ENCODE assay signal across 8 mouse cellular contexts in the genomic region with DNA sequence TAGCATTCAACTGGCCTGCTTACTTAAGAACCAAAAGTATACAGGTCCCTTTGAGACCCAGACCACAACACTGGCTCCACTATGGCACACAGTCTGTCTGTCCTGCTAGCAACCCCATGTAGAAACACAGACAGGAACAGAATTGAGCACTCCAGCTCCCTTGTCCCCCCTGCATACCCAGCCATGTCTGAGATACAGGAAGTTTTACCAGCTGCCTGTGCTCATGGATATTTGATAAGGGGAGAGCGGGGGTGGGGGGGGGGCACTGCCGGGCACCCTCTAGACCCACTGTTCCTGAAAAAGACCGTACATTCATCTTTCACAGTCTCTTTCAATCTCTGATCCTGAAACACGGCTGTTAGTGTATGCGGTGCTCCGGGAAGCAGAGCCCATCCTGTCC. TPM values are rescaled to one million over a fixed set of nuclear protein-coding genes. Genes with fewer than 3 reads are reported as not detected.
A peak's percentile ranks its signal among the peaks of the same experiment; 100 is the strongest.
DNase-seq lines count a peak whose midpoint lies in the region; ATAC-seq lines count a peak whose summit lies in the region.
"Had no signal": no experiment of that assay in that cellular context is flagged by ENCODE, and none has a peak within 500 bp of the region (broad histone marks: within the 10 kb centered on the region; RNA-seq: fewer than 3 reads in every experiment).

No protein-coding gene starts in this region.

- peak overlapping the region; percentile 49 for H3K9ac ChIP-seq in lung, embryonic 16.5 days (ENCODE audit: low read length)
- peak overlapping the region; percentile 62 for H3K9ac ChIP-seq in forebrain, embryonic 16.5 days (replicated peaks; ENCODE audit: low read depth, low read length)
- peak overlapping the region; percentile 92 for H3K9ac ChIP-seq in liver, embryonic 11.5 days (ENCODE audit: low read depth, low read length)
- H3K9ac ChIP-seq in stomach, embryonic 16.5 days (ENCODE audit: low read length): peak overlapping the region; percentile 84

- 21% methylated on average over 6 of the region's 6 CpGs for WGBS in lung, embryonic 16.5 days
- 34% methylated on average over 6 of the region's 6 CpGs for WGBS in forebrain, embryonic 16.5 days
- WGBS in liver, embryonic 11.5 days: 42% methylated on average over 6 of the region's 6 CpGs
- WGBS in stomach, embryonic 16.5 days: 21% methylated on average over 6 of the region's 6 CpGs

- no peak for DNase-seq in lung, postnatal 25 days (ENCODE audit: low spot score)
- no peak for DNase-seq in liver, embryonic 11.5 days (ENCODE audit: low spot score)
- DNase-seq in adrenal gland, postnatal 4 days (ENCODE audit: low spot score in 2 of 2): no peak
- DNase-seq in left cerebral cortex, postnatal 25 days (ENCODE audit: low spot score in 2 of 2): no peak
- DNase-seq: gastrocnemius, postnatal 10 days had no signal

- H3K9me3 ChIP-seq in lung, embryonic 16.5 days (ENCODE audit: control insufficient read depth, low read length): no peaks in the 10 kb centered on the region
- no peaks in the 10 kb centered on the region for H3K9me3 ChIP-seq in forebrain, embryonic 16.5 days (ENCODE audit: control insufficient read depth, low read length)
- no peaks in the 10 kb centered on the region for H3K9me3 ChIP-seq in liver, embryonic 11.5 days (ENCODE audit: control insufficient read depth, low read length)
- no peaks in the 10 kb centered on the region for H3K9me3 ChIP-seq in stomach, embryonic 16.5 days (replicated peaks; ENCODE audit: control insufficient read depth, low read length)

- no peak for ATAC-seq in lung, embryonic 16.5 days (ENCODE audit: low read depth)
- no peak for ATAC-seq in forebrain, embryonic 16.5 days
- 0 out of 2 replicates have a peak, but pooled peaks have one; percentile 14 for ATAC-seq in liver, embryonic 11.5 days (replicated peaks; ENCODE audit: low FRiP score)
- ATAC-seq in stomach, embryonic 16.5 days (ENCODE audit: insufficient read depth, low FRiP score): no peak

- peak overlapping the region; percentile 54 for H3K4me3 ChIP-seq in lung, embryonic 16.5 days (ENCODE audit: low read length)
- H3K4me3 ChIP-seq in forebrain, embryonic 16.5 days (replicated peaks; ENCODE audit: low read length): peak overlapping the region; percentile 57
- peak overlapping the region; percentile 85 for H3K4me3 ChIP-seq in liver, embryonic 11.5 days (ENCODE audit: low read depth, low read length)
- peak overlapping the region; percentile 81 for H3K4me3 ChIP-seq in stomach, embryonic 16.5 days (replicated peaks; ENCODE audit: low read length)

- intact Hi-C loops in left cerebral cortex, postnatal 25 days (cut with DNase I): loop anchor here (5.0 to 10.0 kb wide), 2 partner anchors 191 to 458 kb away; no protein-coding TSS in a partner anchor

- peak overlapping the region; percentile 38 for H3K27ac ChIP-seq in lung, embryonic 16.5 days (ENCODE audit: low read length)
- H3K27ac ChIP-seq in forebrain, embryonic 16.5 days (ENCODE audit: low read length): no peak overlapping the region
- peak overlapping the region; percentile 35 for H3K27ac ChIP-seq in liver, embryonic 11.5 days (ENCODE audit: low read depth, low read length)
- H3K27ac ChIP-seq in stomach, embryonic 16.5 days (ENCODE audit: low read length): peak overlapping the region; percentile 62

- H3K27me3 ChIP-seq in lung, embryonic 16.5 days (ENCODE audit: control insufficient read depth, insufficient read depth, low read depth, low read length): peaks cover 2% of the 10 kb centered on the region; the same call in 1 of the 2 replicates
- H3K27me3 ChIP-seq in forebrain, embryonic 16.5 days (replicated peaks; ENCODE audit: control insufficient read depth, insufficient read depth, low read length): no peaks in the 10 kb centered on the region
- H3K27me3 ChIP-seq in liver, embryonic 11.5 days (replicated peaks; ENCODE audit: control insufficient read depth, insufficient read depth, low read length): 0 out of 2 replicates have a peak, but pooled peaks cover 2% of the 10 kb centered on the region
- H3K27me3 ChIP-seq in stomach, embryonic 16.5 days (ENCODE audit: control insufficient read depth, insufficient read depth, low read length): no peaks in the 10 kb centered on the region

- no peaks in the 10 kb centered on the region for H3K36me3 ChIP-seq in lung, embryonic 16.5 days (ENCODE audit: control insufficient read depth, insufficient read depth, low read length)
- H3K36me3 ChIP-seq in forebrain, embryonic 16.5 days (ENCODE audit: control insufficient read depth, insufficient read depth): no peaks in the 10 kb centered on the region; the same call in 1 of the 2 replicates
- peaks cover 14% of the 10 kb centered on the region for H3K36me3 ChIP-seq in liver, embryonic 11.5 days (ENCODE audit: control insufficient read depth, insufficient read depth, low read length)
- H3K36me3 ChIP-seq in stomach, embryonic 16.5 days (ENCODE audit: control insufficient read depth, insufficient read depth, low read length): 0 out of 2 replicates have a peak, but pooled peaks cover 4% of the 10 kb centered on the region

- peaks cover 71% of the 10 kb centered on the region for H3K4me1 ChIP-seq in lung, embryonic 16.5 days (replicated peaks; ENCODE audit: control insufficient read depth, insufficient read depth, low read length)
- H3K4me1 ChIP-seq in forebrain, embryonic 16.5 days (replicated peaks; ENCODE audit: control insufficient read depth, insufficient read depth, low read length): peaks cover 73% of the 10 kb centered on the region
- H3K4me1 ChIP-seq in liver, embryonic 11.5 days (replicated peaks; ENCODE audit: control insufficient read depth, insufficient read depth, low read length): peaks cover 66% of the 10 kb centered on the region
- H3K4me1 ChIP-seq in stomach, embryonic 16.5 days (ENCODE audit: control insufficient read depth, insufficient read depth, low read length): peaks cover 73% of the 10 kb centered on the region

- H3K4me2 ChIP-seq in lung, embryonic 16.5 days (ENCODE audit: low read depth, low read length): peak overlapping the region; percentile 88
- peak overlapping the region; percentile 87 for H3K4me2 ChIP-seq in forebrain, embryonic 16.5 days (ENCODE audit: low read length)
- peak overlapping the region; percentile 84 for H3K4me2 ChIP-seq in liver, embryonic 11.5 days
- H3K4me2 ChIP-seq in stomach, embryonic 16.5 days (ENCODE audit: low read depth, low read length): peak overlapping the region; percentile 83

RNA-seq across cellular contexts. Expression of gene Irs2, which starts 5.0 kb away (rescaled TPM):
- polyA plus RNA-seq in lung, embryonic 16.5 days (2015; fragmentation: Nextera tagmentation; extraction: Ambion mirVana): 2.8 and 2.9 TPM in 2 replicates
- 5.4 and 6.0 TPM in 2 replicates for polyA plus RNA-seq in forebrain, embryonic 16.5 days (2015; fragmentation: Nextera tagmentation; extraction: Ambion mirVana)
- 8.3 and 8.9 TPM in 2 replicates for polyA plus RNA-seq in liver, embryonic 11.5 days (2014; fragmentation: Nextera tagmentation; extraction: Ambion mirVana)
- polyA plus RNA-seq in stomach, embryonic 16.5 days (2015; fragmentation: Nextera tagmentation; extraction: Ambion mirVana): 3.3 and 3.4 TPM in 2 replicates
- total RNA-seq in adrenal gland, postnatal 4 days (2021): 10 to 100 TPM; 33.2 to 33.3 TPM
- 10 to 100 TPM; 54.8 to 66.0 TPM for total RNA-seq in left cerebral cortex, postnatal 25 days (2021)
